Mouse (Mus musculus) hindbrain, embryonic 11.5 days (tissue): ENCODE results near the gene Dmbx1. TPM values are rescaled to one million over a fixed set of nuclear protein-coding genes. Genes with fewer than 3 reads are reported as not detected.

Experiments
- ATAC-seq: fragments of 200-750 bp; cut with Nextera tagmentation; 2 replicates; pipeline ENCODE4 v1.8.0; 2017; ENCODE audit warnings: mild to moderate bottlenecking, moderate TSS enrichment, moderate library complexity; ENCODE audit not compliant: low FRiP score
- DNase-seq: peaks from one replicate; pipeline ENCODE4 v3.0.0-alpha.2; 2015; ENCODE audit warnings: low spot score
- H3K27ac ChIP-seq: fragments of 300-500 bp; sonication (generic); 2 replicates; pipeline ENCODE4 v1.5.1; 2014; ENCODE audit warnings: mild to moderate bottlenecking, low read depth, low read length
- H3K27me3 ChIP-seq: fragments of 300-500 bp; sonication (generic); 2 replicates; pipeline ENCODE4 v1.6.1; 2014; ENCODE audit warnings: mild to moderate bottlenecking, low read length, moderate library complexity, mixed read lengths; ENCODE audit not compliant: control insufficient read depth, insufficient read depth
- H3K36me3 ChIP-seq: fragments of 300-500 bp; sonication (generic); 2 replicates; pipeline ENCODE4 v1.6.1; 2014; ENCODE audit warnings: mild to moderate bottlenecking, low read length, moderate library complexity, mixed read lengths; ENCODE audit not compliant: control insufficient read depth, insufficient read depth
- H3K4me1 ChIP-seq: fragments of 300-500 bp; sonication (generic); replicated peaks from 2 replicates; pipeline ENCODE4 v1.6.1; 2014; ENCODE audit warnings: low read length, mixed read lengths; ENCODE audit not compliant: control insufficient read depth, insufficient read depth
- H3K4me2 ChIP-seq: fragments of 300-500 bp; sonication (generic); replicated peaks from 2 replicates; pipeline ENCODE4 v1.6.1; 2014; ENCODE audit warnings: mild to moderate bottlenecking, low read depth, low read length
- H3K4me3 ChIP-seq: fragments of 300-500 bp; sonication (generic); 2 replicates; pipeline ENCODE4 v1.5.1; 2014; ENCODE audit warnings: low read depth, low read length
- H3K9ac ChIP-seq: fragments of 300-500 bp; sonication (generic); 2 replicates; pipeline ENCODE4 v1.6.1; 2014; ENCODE audit warnings: low read depth, low read length
- H3K9me3 ChIP-seq: fragments of 300-500 bp; sonication (generic); 2 replicates; pipeline ENCODE4 v1.6.1; 2016; ENCODE audit warnings: low read length; ENCODE audit not compliant: control insufficient read depth
- WGBS: fragments of 180-500 bp; shearing (Covaris S2); extraction: QIAGEN DNeasy Blood & Tissue Kit; methylation state at CpG from one replicate; pipeline ENCODE4 v1.1.7; 2014; 5-methylcytosine and 5-hydroxymethylcytosine counted together
- polyA plus RNA-seq: library from polyadenylated mRNA; unstranded; fragments of >200 nt; fragmentation: Nextera tagmentation; extraction: Ambion mirVana; gene quantifications from 2 replicates; pipeline ENCODE4 v1.2.1, GENCODE M21; 2014

Gene Dmbx1
- polyA plus RNA-seq, 1 experiment from 2014 or later, result 2.4 TPM

- H3K27ac ChIP-seq, result no peak overlapping the region
- WGBS, result 3% methylated on average over 4 of the region's 4 CpGs
- peaks cover 16% of the 10 kb centered on the region for H3K27me3 ChIP-seq
- no peaks in the 10 kb centered on the region for H3K4me1 ChIP-seq
- H3K9ac ChIP-seq, result no peak overlapping the region
- H3K36me3 ChIP-seq, result no peaks in the 10 kb centered on the region
- H3K4me3 ChIP-seq, result no peak overlapping the region
- ATAC-seq (peak; percentile 59), DNase-seq (no peak)
- H3K9me3 ChIP-seq, result no peaks in the 10 kb centered on the region
- H3K4me2 ChIP-seq, result no peak overlapping the region
These were observed 28.1 kb downstream of the Dmbx1 start for GRCm38 (mm10) chr4:115911586-115911985.

DNA sequence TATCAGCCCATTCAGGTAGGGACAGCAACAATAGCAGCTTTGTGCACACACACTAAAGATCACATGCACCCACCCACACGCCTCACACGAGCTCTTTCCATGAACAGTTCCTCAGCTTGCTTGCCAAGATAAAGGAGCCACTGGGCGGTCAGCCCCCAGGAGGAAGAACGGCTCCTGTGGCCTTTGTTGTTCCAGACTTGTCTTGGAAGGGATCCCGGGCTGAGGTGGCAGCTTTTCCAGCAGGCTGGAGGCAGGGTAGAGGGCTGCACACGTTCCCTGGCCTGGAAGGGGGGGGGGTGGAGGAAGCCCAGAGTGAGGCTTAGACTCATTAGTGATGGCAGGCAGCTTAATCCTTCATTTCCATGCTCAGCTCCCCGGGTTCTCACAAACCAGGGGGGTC is 31.1 kb downstream of the Dmbx1 start:
- ATAC-seq (no peak), DNase-seq (no peak)
- peaks cover 19% of the 10 kb centered on the region for H3K27me3 ChIP-seq

GRCm38 (mm10) chr4:115907994-115908393 is 31.7 kb downstream of the Dmbx1 start:
- peaks cover 19% of the 10 kb centered on the region for H3K27me3 ChIP-seq
- H3K9me3 ChIP-seq, result no peaks in the 10 kb centered on the region
- no peak for DNase-seq
- H3K9ac ChIP-seq, result no peak overlapping the region
- H3K4me2 ChIP-seq, result no peak overlapping the region
- H3K36me3 ChIP-seq, result no peaks in the 10 kb centered on the region
- peaks cover 14% of the 10 kb centered on the region for H3K4me1 ChIP-seq
- no peak for ATAC-seq
- WGBS, result 87% methylated on average over 1 of the region's 1 CpGs
- H3K4me3 ChIP-seq, result no peak overlapping the region
- H3K27ac ChIP-seq, result no peak overlapping the region

More for the DNA sequence above, 31.1 kb downstream of the Dmbx1 start:
- WGBS, result 23% methylated on average over 7 of the region's 7 CpGs
- H3K27ac ChIP-seq, result no peak overlapping the region
- no peak overlapping the region for H3K4me2 ChIP-seq
- no peak overlapping the region for H3K9ac ChIP-seq
- no peaks in the 10 kb centered on the region for H3K36me3 ChIP-seq
- no peaks in the 10 kb centered on the region for H3K9me3 ChIP-seq
- H3K4me1 ChIP-seq, result peaks cover 14% of the 10 kb centered on the region
- no peak overlapping the region for H3K4me3 ChIP-seq

DNA sequence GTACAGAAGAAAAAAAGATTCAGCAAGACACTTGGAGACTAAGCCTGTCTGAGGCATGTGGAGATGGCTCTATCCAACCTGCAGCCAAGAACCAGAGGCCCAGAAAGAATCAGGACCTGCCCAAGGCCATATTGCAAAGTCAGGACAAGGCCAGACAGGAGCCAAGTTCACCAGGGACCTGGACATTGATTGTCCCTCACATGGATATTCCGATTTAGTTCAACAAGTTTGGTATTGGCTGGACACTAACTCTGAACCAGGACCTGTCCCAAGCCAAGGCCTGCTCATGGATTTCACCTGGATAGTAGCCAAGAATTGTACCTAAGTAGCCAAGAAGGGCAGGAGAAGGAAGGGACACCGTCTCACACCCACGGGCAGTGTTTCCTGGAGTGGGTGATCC is 32.9 kb downstream of the Dmbx1 start:
- H3K4me1 ChIP-seq, result peaks cover 14% of the 10 kb centered on the region
- H3K4me2 ChIP-seq, result no peak overlapping the region
- WGBS, result 86% methylated on average over 3 of the region's 3 CpGs
- DNase-seq (no peak), ATAC-seq (no peak)
- H3K9ac ChIP-seq, result no peak overlapping the region
- no peaks in the 10 kb centered on the region for H3K36me3 ChIP-seq
- no peak overlapping the region for H3K27ac ChIP-seq
- peaks cover 25% of the 10 kb centered on the region for H3K27me3 ChIP-seq
- H3K9me3 ChIP-seq, result no peaks in the 10 kb centered on the region
- H3K4me3 ChIP-seq, result no peak overlapping the region

DNA sequence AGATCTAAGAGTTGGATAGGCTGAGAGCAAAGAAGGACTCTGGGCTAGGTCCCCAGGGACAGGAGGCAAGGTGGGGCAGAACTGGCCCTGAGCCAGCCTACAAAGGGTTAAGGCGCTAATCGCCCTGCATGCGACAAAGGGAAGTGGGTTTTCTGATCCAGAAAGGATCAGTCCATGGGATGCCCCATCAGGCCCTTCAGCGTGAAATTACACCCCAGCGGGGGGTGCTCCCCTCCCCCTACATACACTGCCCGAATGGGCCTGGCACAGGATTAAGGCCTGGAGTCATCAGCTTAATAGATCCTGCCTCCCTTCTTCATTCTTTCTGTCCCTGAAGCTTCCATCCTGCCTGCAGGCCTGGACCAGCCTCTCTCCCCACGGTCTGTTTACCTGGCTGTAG is 34.0 kb downstream of the Dmbx1 start:
- 5% methylated on average over 7 of the region's 7 CpGs for WGBS
- H3K4me2 ChIP-seq, result no peak overlapping the region
- H3K4me1 ChIP-seq, result peaks cover 14% of the 10 kb centered on the region

DNA sequence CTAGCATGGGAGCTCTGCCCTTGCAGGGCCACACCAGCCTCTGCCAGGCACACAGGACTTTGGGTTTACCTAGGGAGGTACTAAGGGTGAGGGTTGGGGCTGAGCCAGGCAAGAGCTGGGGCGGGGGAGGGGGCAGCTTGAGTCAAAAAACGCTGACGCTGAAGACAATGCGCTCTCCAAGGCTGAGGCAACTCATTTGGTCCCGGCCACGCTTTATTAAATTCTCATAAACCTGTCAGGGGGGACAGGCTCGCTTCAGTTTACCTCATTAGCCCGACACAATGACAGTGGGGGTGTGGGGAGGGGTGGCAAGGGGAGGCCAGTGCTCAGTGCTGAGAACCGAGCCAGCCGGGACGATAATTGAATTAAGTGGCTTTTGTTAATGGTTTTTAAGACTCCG is 35.4 kb downstream of the Dmbx1 start:
- Histone ChIP-seq H3K4me2 (no peak overlapping the region), H3K27me3 (peaks cover 37% of the 10 kb centered on the region), H3K36me3 (no peaks in the 10 kb centered on the region), H3K4me3 (no peak overlapping the region), H3K9ac (no peak overlapping the region), H3K9me3 (no peaks in the 10 kb centered on the region), H3K27ac (no peak overlapping the region), H3K4me1 (peaks cover 14% of the 10 kb centered on the region)
- ATAC-seq, result peak; percentile 85
- 5% methylated on average over 12 of the region's 12 CpGs for WGBS
- peak; percentile 47 for DNase-seq

More for the DNA sequence above, 34.0 kb downstream of the Dmbx1 start:
- Histone ChIP-seq H3K9ac (no peak overlapping the region), H3K27me3 (peaks cover 33% of the 10 kb centered on the region), H3K9me3 (no peaks in the 10 kb centered on the region), H3K36me3 (no peaks in the 10 kb centered on the region), H3K27ac (no peak overlapping the region), H3K4me3 (no peak overlapping the region)
- ATAC-seq, result peak; percentile 68
- peak; percentile 55 for DNase-seq

- no peak for ATAC-seq
These were observed 36.9 kb downstream of the Dmbx1 start for GRCm38 (mm10) chr4:115902816-115903215.

DNA sequence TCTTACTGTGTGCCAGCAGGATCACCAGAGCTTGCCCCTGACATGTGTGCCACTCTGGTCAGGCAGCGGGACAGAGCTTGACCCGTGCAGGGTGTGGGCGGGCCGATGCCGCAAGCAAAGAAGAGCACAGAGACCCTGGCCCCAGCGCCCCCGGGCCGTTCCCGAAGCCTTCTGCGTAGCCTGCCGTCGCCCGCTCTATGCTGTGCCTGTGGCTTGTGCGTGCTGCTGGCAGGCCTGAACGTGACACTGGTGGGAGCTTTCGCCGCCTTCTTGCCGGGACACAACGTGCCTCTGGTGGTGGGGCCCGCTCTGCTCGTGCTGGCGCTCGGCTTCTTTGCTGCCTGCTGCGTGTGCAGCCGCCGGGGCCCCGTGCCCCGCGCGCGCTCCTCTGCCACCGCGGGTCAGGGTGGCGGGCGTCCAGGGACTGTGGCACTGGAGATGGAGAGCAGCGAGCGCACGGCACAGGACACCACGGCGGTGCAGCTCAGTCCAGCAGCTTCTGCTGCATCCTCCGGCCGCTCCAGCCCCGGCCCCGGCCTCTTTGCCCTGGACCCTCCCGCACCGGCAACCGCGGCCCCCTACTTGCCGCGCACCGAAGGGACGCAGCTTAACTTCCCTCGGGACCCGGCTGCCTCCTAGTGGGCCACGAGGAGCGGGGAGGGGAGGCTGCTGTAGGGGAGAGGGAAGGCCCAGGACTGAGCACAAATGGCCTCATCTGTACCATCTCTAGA is 41.7 kb downstream of the Dmbx1 start:
- peak overlapping the region; percentile 44 for H3K4me3 ChIP-seq
- peaks cover 2% of the 10 kb centered on the region; the same call in 1 of the 2 replicates for H3K4me1 ChIP-seq
- no peak overlapping the region for H3K27ac ChIP-seq
- H3K27me3 ChIP-seq, result peaks cover 46% of the 10 kb centered on the region
- DNase-seq (peak; percentile 68), ATAC-seq (peak; percentile 71)
- H3K9ac ChIP-seq, result peak overlapping the region; percentile 64
- no peaks in the 10 kb centered on the region for H3K36me3 ChIP-seq
- WGBS, result under 1% methylated on average over 46 of the region's 56 CpGs
- no peaks in the 10 kb centered on the region for H3K9me3 ChIP-seq
- H3K4me2 ChIP-seq, result peak overlapping the region; percentile 97

More at GRCm38 (mm10) chr4:115902816-115903215, 36.9 kb downstream of the Dmbx1 start:
- H3K4me3 ChIP-seq, result no peak overlapping the region
- H3K9ac ChIP-seq, result no peak overlapping the region
- no peak overlapping the region for H3K27ac ChIP-seq
- H3K4me1 ChIP-seq, result peaks cover 16% of the 10 kb centered on the region
- no peaks in the 10 kb centered on the region for H3K9me3 ChIP-seq
- 18% methylated on average over 5 of the region's 5 CpGs for WGBS
- peaks cover 43% of the 10 kb centered on the region for H3K27me3 ChIP-seq
- H3K36me3 ChIP-seq, result no peaks in the 10 kb centered on the region
- no peak overlapping the region for H3K4me2 ChIP-seq
- DNase-seq, result peak; percentile 86

DNA sequence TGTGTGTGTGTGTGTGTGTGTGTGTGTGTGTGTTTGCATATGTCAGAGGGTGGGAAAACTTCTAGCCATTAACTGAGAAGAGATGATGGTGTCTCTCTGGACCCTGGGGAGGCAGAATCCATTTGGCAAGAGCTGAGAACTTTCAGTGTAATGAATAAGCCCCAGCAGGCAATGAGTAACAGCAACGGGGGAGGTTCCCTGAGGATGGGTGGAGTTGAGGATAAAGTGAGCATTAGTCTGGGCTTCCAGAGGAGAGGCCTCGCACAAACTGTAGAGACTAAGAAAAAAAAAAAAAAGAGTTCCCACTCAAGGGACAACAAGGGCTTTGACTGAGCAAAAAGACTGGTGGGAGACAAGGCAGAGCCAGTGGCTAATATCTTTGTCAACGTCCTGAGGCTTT is 45.4 kb downstream of the Dmbx1 start:
- no peaks in the 10 kb centered on the region for H3K9me3 ChIP-seq
- H3K27me3 ChIP-seq, result peaks cover 35% of the 10 kb centered on the region
- H3K27ac ChIP-seq, result no peak overlapping the region
- WGBS, result 22% methylated on average over 3 of the region's 3 CpGs
- H3K9ac ChIP-seq, result no peak overlapping the region
- no peak for ATAC-seq
- H3K4me1 ChIP-seq, result peaks cover 2% of the 10 kb centered on the region; the same call in 1 of the 2 replicates
- H3K4me3 ChIP-seq, result no peak overlapping the region
- no peaks in the 10 kb centered on the region for H3K36me3 ChIP-seq
- no peak overlapping the region for H3K4me2 ChIP-seq
- no peak for DNase-seq
